Mouse (Mus musculus): ENCODE data around the gene Ppip5k1.

GRCm38 (mm10) chr2:121323693-121324470 lies 31.3 kb downstream of the Ppip5k1 start:
- TF ChIP-seq POLR2A (IDR thresholded peaks at IDR 0.05; ENCODE audit: low read depth, low read length): no peak
- TF ChIP-seq CTCF (IDR thresholded peaks at IDR 0.05; ENCODE audit: borderline replicate concordance, insufficient read depth, low read length): no peak
